Mouse (Mus musculus): ENCODE data around the gene Prdx6b. TPM values are rescaled to one million over a fixed set of nuclear protein-coding genes. Genes with fewer than 3 reads are reported as not detected.

Prdx6b gene
- polyA plus RNA-seq, 1 experiment from 2014 or later: not detected

Other genes with a start within 250 kb of the Prdx6b start
- gene Pde1a, start 163.0 kb upstream of the Prdx6b start, polyA plus RNA-seq (2014; fragmentation: Nextera tagmentation; extraction: Ambion mirVana): 9.0 and 9.6 TPM in 2 replicates
- gene Dnajc10, start 23.0 kb downstream of the Prdx6b start, polyA plus RNA-seq (2014; fragmentation: Nextera tagmentation; extraction: Ambion mirVana): 72.7 and 78.6 TPM in 2 replicates
- gene Frzb, start 155.2 kb downstream of the Prdx6b start, polyA plus RNA-seq (2014; fragmentation: Nextera tagmentation; extraction: Ambion mirVana): 16.6 and 19.1 TPM in 2 replicates